Mouse (Mus musculus): ENCODE measurements at regions not wholly inside any gene's neighbourhood (a gene's known extent, or its start where the extent isn't known, plus 50 kb on each side); places are given as distances from the start of the nearest gene placed in this dataset.

- no peak for DNase-seq (ENCODE audit: low read depth, low spot score)
These were observed 441.9 kb downstream of the Glrx3 start for GRCm38 (mm10) chr7:137879296-137879695.

- DNase-seq (ENCODE audit: low read depth, low spot score) = no peak
These were observed 445.5 kb downstream of the Glrx3 start for GRCm38 (mm10) chr7:137882876-137883275.

GRCm38 (mm10) chr7:137883701-137884100 lies 446.3 kb downstream of the Glrx3 start:
- no peak for DNase-seq (ENCODE audit: low read depth, low spot score)

GRCm38 (mm10) chr7:137885146-137885545 lies 447.7 kb downstream of the Glrx3 start:
- no peak for DNase-seq (ENCODE audit: low read depth, low spot score)

GRCm38 (mm10) chr7:137888731-137889130 lies 451.3 kb downstream of the Glrx3 start:
- DNase-seq (ENCODE audit: low read depth, low spot score) = no peak

GRCm38 (mm10) chr7:137906424-137907060 lies 469.1 kb downstream of the Glrx3 start:
- no peak for DNase-seq (ENCODE audit: low read depth, low spot score)

- DNase-seq (ENCODE audit: low read depth, low spot score) = no peak
These were observed 472.0 kb downstream of the Glrx3 start for GRCm38 (mm10) chr7:137909456-137909855.

- no peak for DNase-seq (ENCODE audit: low read depth, low spot score)
These were observed 476.2 kb downstream of the Glrx3 start for GRCm38 (mm10) chr7:137913551-137914105.

GRCm38 (mm10) chr7:137914506-137914905 lies 477.1 kb downstream of the Glrx3 start:
- DNase-seq (ENCODE audit: low read depth, low spot score) = no peak

GRCm38 (mm10) chr7:137916351-137916750 lies 478.9 kb downstream of the Glrx3 start:
- no peak for DNase-seq (ENCODE audit: low read depth, low spot score)

GRCm38 (mm10) chr7:137924464-137925167 lies 472.9 kb downstream of the Tcerg1l start:
- peak; percentile 1 for DNase-seq (ENCODE audit: low read depth, low spot score)

GRCm38 (mm10) chr7:137925656-137926055 lies 471.9 kb downstream of the Tcerg1l start:
- DNase-seq (ENCODE audit: low read depth, low spot score) = no peak

GRCm38 (mm10) chr7:137927371-137927770 lies 470.2 kb downstream of the Tcerg1l start:
- no peak for DNase-seq (ENCODE audit: low read depth, low spot score)

GRCm38 (mm10) chr7:137930200-137930599 lies 467.3 kb downstream of the Tcerg1l start:
- DNase-seq (ENCODE audit: low read depth, low spot score) = no peak

GRCm38 (mm10) chr7:137935896-137936295 lies 461.6 kb downstream of the Tcerg1l start:
- DNase-seq (ENCODE audit: low read depth, low spot score) = no peak

GRCm38 (mm10) chr7:137939116-137939515 lies 458.4 kb downstream of the Tcerg1l start:
- no peak for DNase-seq (ENCODE audit: low read depth, low spot score)

GRCm38 (mm10) chr7:137940084-137940483 lies 457.4 kb downstream of the Tcerg1l start:
- DNase-seq (ENCODE audit: low read depth, low spot score) = no peak

GRCm38 (mm10) chr7:137944991-137945390 lies 452.5 kb downstream of the Tcerg1l start:
- peak; percentile 3 for DNase-seq (ENCODE audit: low read depth, low spot score)

- no peak for DNase-seq (ENCODE audit: low read depth, low spot score)
These were observed 450.1 kb downstream of the Tcerg1l start for GRCm38 (mm10) chr7:137947424-137947823.

GRCm38 (mm10) chr7:137957354-137957753 lies 440.2 kb downstream of the Tcerg1l start:
- DNase-seq (ENCODE audit: low read depth, low spot score) = peak; percentile 21

- DNase-seq (ENCODE audit: low read depth, low spot score) = peak; percentile 3
These were observed 439.7 kb downstream of the Tcerg1l start for GRCm38 (mm10) chr7:137957848-137958247.

GRCm38 (mm10) chr7:137963470-137964095 lies 433.9 kb downstream of the Tcerg1l start:
- no peak for DNase-seq (ENCODE audit: low read depth, low spot score)
